Mouse (Mus musculus): ENCODE results near the gene Col4a3. TPM values are rescaled to one million over a fixed set of nuclear protein-coding genes. Genes with fewer than 3 reads are reported as not detected.

Col4a3 gene
- total and polyA plus RNA-seq, 3 experiments, result 1.3 to 3.3 (median 1.8) TPM

DNA sequence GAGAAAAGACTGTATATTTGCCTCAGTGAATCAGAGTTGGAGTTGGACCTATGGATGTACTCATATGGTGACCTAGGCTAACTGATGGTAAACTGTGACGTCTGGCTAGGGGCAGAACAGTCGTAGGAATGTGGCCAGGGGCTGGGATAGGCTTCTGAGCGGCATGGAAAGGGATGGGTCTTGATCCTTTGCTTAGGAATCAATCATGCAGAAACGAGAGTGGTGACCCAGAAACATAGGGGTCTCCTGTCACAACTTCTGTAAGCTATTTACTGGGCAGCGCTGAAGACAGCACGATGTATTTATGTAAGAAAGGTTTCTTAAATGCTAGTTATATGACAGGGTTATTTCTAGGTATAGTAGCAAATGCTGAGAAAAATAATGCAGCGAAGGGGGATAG is 67.3 kb downstream of the Col4a3 start:
- H3K36me3 ChIP-seq (ENCODE audit: control insufficient read depth, insufficient read depth, low read length), result no peaks in the 10 kb centered on the region
- H3K4me1 ChIP-seq (ENCODE audit: control insufficient read depth, insufficient read depth, low read length), result no peaks in the 10 kb centered on the region
- H3K4me3 ChIP-seq, result no peak overlapping the region
- no peak for TF ChIP-seq EP300 (IDR thresholded peaks at IDR 0.05; ENCODE audit: insufficient read depth, low read depth, low read length)
- TF ChIP-seq POLR2A (IDR thresholded peaks at IDR 0.05; ENCODE audit: insufficient read depth, low read depth, low read length), result no peak
- TF ChIP-seq CTCF (IDR thresholded peaks at IDR 0.05), result no peak
- no peaks in the 10 kb centered on the region for H3K79me2 ChIP-seq (replicated peaks; ENCODE audit: control insufficient read depth, insufficient read depth, low read length)
- no peak overlapping the region for H3K27ac ChIP-seq
- WGBS, result 77% methylated on average over 7 of the region's 7 CpGs
- DNase-seq, result no peak
- no peaks in the 10 kb centered on the region for H3K27me3 ChIP-seq (ENCODE audit: control insufficient read depth, insufficient read depth, low read length)
- H3K9ac ChIP-seq (ENCODE audit: low read depth, low read length), result no peak overlapping the region
- intact Hi-C loops (cut with DNase I), result no loop called here

- WGBS, result 54% methylated on average over 3 of the region's 3 CpGs
- TF ChIP-seq CTCF (IDR thresholded peaks at IDR 0.05), result no peak
- TF ChIP-seq EP300 (IDR thresholded peaks at IDR 0.05; ENCODE audit: insufficient read depth, low read depth, low read length), result no peak
- Histone ChIP-seq H3K27ac (no peak overlapping the region), H3K79me2 (replicated peaks; ENCODE audit: control insufficient read depth, insufficient read depth, low read length) (no peaks in the 10 kb centered on the region), H3K9ac (ENCODE audit: low read depth, low read length) (no peak overlapping the region), H3K27me3 (ENCODE audit: control insufficient read depth, insufficient read depth, low read length) (no peaks in the 10 kb centered on the region), H3K4me1 (ENCODE audit: control insufficient read depth, insufficient read depth, low read length) (no peaks in the 10 kb centered on the region), H3K36me3 (ENCODE audit: control insufficient read depth, insufficient read depth, low read length) (no peaks in the 10 kb centered on the region), H3K4me3 (no peak overlapping the region)
- DNase-seq, result no peak
- intact Hi-C loops (cut with DNase I), result no loop called here
Observed at GRCm38 (mm10) chr1:82656452-82656851, 69.7 kb downstream of the Col4a3 start.

- DNase-seq, result no peak
- Histone ChIP-seq H3K27ac (no peak overlapping the region), H3K4me3 (no peak overlapping the region), H3K9ac (ENCODE audit: low read depth, low read length) (no peak overlapping the region), H3K79me2 (replicated peaks; ENCODE audit: control insufficient read depth, insufficient read depth, low read length) (no peaks in the 10 kb centered on the region), H3K27me3 (ENCODE audit: control insufficient read depth, insufficient read depth, low read length) (no peaks in the 10 kb centered on the region), H3K36me3 (ENCODE audit: control insufficient read depth, insufficient read depth, low read length) (no peaks in the 10 kb centered on the region), H3K4me1 (ENCODE audit: control insufficient read depth, insufficient read depth, low read length) (no peaks in the 10 kb centered on the region)
- 72% methylated on average over 2 of the region's 2 CpGs for WGBS
- TF ChIP-seq POLR2A (IDR thresholded peaks at IDR 0.05; ENCODE audit: insufficient read depth, low read depth, low read length) (no peak), CTCF (IDR thresholded peaks at IDR 0.05) (no peak), EP300 (IDR thresholded peaks at IDR 0.05; ENCODE audit: insufficient read depth, low read depth, low read length) (no peak)
- intact Hi-C loops (cut with DNase I), result no loop called here
Observed at GRCm38 (mm10) chr1:82662269-82662668, 75.5 kb downstream of the Col4a3 start.

- H3K79me2 ChIP-seq (replicated peaks; ENCODE audit: control insufficient read depth, insufficient read depth, low read length), result no peaks in the 10 kb centered on the region
- intact Hi-C loops (cut with DNase I), result no loop called here
- no peak overlapping the region for H3K4me3 ChIP-seq
- no peaks in the 10 kb centered on the region for H3K36me3 ChIP-seq (ENCODE audit: control insufficient read depth, insufficient read depth, low read length)
- no peak for DNase-seq
- no peak overlapping the region for H3K9ac ChIP-seq (ENCODE audit: low read depth, low read length)
- no peaks in the 10 kb centered on the region for H3K4me1 ChIP-seq (ENCODE audit: control insufficient read depth, insufficient read depth, low read length)
- WGBS, result 50% methylated on average over 2 of the region's 2 CpGs
- H3K27me3 ChIP-seq (ENCODE audit: control insufficient read depth, insufficient read depth, low read length), result no peaks in the 10 kb centered on the region
- TF ChIP-seq EP300 (IDR thresholded peaks at IDR 0.05; ENCODE audit: insufficient read depth, low read depth, low read length) (no peak), CTCF (IDR thresholded peaks at IDR 0.05) (no peak), POLR2A (IDR thresholded peaks at IDR 0.05; ENCODE audit: insufficient read depth, low read depth, low read length) (no peak)
- H3K27ac ChIP-seq, result no peak overlapping the region
Observed at GRCm38 (mm10) chr1:82663522-82663921, 76.8 kb downstream of the Col4a3 start.

DNA sequence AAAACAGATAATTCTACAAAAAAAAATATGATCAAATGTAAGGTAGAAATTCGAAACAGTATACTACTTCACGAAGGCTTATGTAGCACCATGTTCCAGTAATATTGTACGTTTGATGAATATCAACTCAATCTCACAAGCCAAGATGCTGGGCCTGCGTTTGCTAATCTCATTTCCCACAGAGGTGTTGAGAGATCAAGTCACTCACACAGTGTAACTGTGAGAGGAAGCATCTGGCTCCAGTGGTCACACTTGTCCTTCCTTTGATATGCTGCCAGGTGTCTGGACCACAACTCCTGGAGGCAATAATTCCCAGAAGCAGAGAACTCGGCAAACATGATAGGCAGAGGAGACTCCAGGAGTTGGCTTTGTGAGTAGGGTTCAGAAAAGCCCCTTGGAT is 99.6 kb downstream of the Col4a3 start:
- DNase-seq, result no peak
- Histone ChIP-seq H3K27me3 (ENCODE audit: control insufficient read depth, insufficient read depth, low read length) (no peaks in the 10 kb centered on the region), H3K36me3 (ENCODE audit: control insufficient read depth, insufficient read depth, low read length) (no peaks in the 10 kb centered on the region), H3K27ac (no peak overlapping the region), H3K4me3 (no peak overlapping the region), H3K79me2 (replicated peaks; ENCODE audit: control insufficient read depth, insufficient read depth, low read length) (no peaks in the 10 kb centered on the region), H3K9ac (ENCODE audit: low read depth, low read length) (no peak overlapping the region), H3K4me1 (ENCODE audit: control insufficient read depth, insufficient read depth, low read length) (no peaks in the 10 kb centered on the region)
- intact Hi-C loops (cut with DNase I), result no loop called here
- 43% methylated on average over 5 of the region's 5 CpGs for WGBS
- no peak for TF ChIP-seq EP300 (IDR thresholded peaks at IDR 0.05; ENCODE audit: insufficient read depth, low read depth, low read length)
- TF ChIP-seq CTCF (IDR thresholded peaks at IDR 0.05), result no peak
- TF ChIP-seq POLR2A (IDR thresholded peaks at IDR 0.05; ENCODE audit: insufficient read depth, low read depth, low read length), result no peak

DNA sequence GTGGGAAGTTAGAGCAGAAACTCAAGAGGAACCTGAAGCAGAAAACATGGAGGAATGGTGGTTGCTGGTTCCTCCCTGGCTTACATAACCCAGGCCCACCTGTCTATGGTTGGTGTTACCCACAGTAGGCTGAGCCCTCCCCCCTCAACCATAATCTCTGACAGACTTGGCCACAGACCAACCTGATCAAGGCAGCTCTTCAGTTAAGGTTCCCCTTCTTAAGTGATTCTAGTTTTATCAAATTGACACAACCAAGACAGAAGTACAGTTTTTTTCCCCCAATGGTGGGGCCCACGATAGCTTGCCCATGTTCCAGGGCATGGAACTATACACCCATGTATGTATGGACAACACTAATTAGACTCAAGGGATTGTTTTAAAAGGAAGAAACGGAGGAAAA is 100.1 kb downstream of the Col4a3 start:
- WGBS, result 75% methylated on average over 2 of the region's 2 CpGs
- Histone ChIP-seq H3K27ac (no peak overlapping the region), H3K4me3 (no peak overlapping the region), H3K79me2 (replicated peaks; ENCODE audit: control insufficient read depth, insufficient read depth, low read length) (no peaks in the 10 kb centered on the region), H3K4me1 (ENCODE audit: control insufficient read depth, insufficient read depth, low read length) (no peaks in the 10 kb centered on the region), H3K9ac (ENCODE audit: low read depth, low read length) (no peak overlapping the region), H3K27me3 (ENCODE audit: control insufficient read depth, insufficient read depth, low read length) (no peaks in the 10 kb centered on the region), H3K36me3 (ENCODE audit: control insufficient read depth, insufficient read depth, low read length) (no peaks in the 10 kb centered on the region)
- DNase-seq, result no peak
- intact Hi-C loops (cut with DNase I), result no loop called here
- TF ChIP-seq POLR2A (IDR thresholded peaks at IDR 0.05; ENCODE audit: insufficient read depth, low read depth, low read length) (no peak), CTCF (IDR thresholded peaks at IDR 0.05) (no peak), EP300 (IDR thresholded peaks at IDR 0.05; ENCODE audit: insufficient read depth, low read depth, low read length) (no peak)
